Mouse (Mus musculus) CH12.LX (cell line): Measurements from ENCODE around the gene Kdm1b.

Experiments used
- MAX ChIP-seq: IDR thresholded peaks from 2 replicates; pipeline ENCODE4 v1.6.1; 2011; ENCODE audit warnings: low read length, improper control_type of control experiment
- POLR2A ChIP-seq: IDR thresholded peaks from 2 replicates; pipeline ENCODE4 v1.6.1; 2011; ENCODE audit warnings: low read depth, mild to moderate bottlenecking, improper control_type of control experiment, low read length
- USF1 ChIP-seq: IDR thresholded peaks from 2 replicates; pipeline ENCODE4 v1.6.1; 2014; ENCODE audit warnings: low read depth, mild to moderate bottlenecking, inconsistent platforms, low read length, improper control_type of control experiment

- TF ChIP-seq MAX (no peak), USF1 (no peak), POLR2A (no peak)
Observed at GRCm38 (mm10) chr13:47111185-47111584, 67.9 kb downstream of the Kdm1b start.
